Mouse (Mus musculus): ENCODE measurements around the gene Tll1. TPM values are rescaled to one million over a fixed set of nuclear protein-coding genes. Genes with fewer than 3 reads are reported as not detected.

Tll1 gene
- polyA plus RNA-seq, 1 experiment from 2014 or later: 1.6 TPM

GRCm38 (mm10) chr8:64187881-64188280 lies 18.2 kb downstream of the Tll1 start:
- WGBS: 75% methylated on average over 2 of the region's 2 CpGs
- Histone ChIP-seq H3K36me3 (replicated peaks) (no peaks in the 10 kb centered on the region), H3K4me1 (peaks cover 6% of the 10 kb centered on the region; the same call in 1 of the 2 replicates), H3K27ac (replicated peaks) (no peak overlapping the region), H3K27me3 (replicated peaks; ENCODE audit: low read depth, poor library complexity, severe bottlenecking) (no peaks in the 10 kb centered on the region), H3K4me3 (no peak overlapping the region), H3K9me3 (no peaks in the 10 kb centered on the region)
- no peak for DNase-seq (ENCODE audit: low spot score)

DNA sequence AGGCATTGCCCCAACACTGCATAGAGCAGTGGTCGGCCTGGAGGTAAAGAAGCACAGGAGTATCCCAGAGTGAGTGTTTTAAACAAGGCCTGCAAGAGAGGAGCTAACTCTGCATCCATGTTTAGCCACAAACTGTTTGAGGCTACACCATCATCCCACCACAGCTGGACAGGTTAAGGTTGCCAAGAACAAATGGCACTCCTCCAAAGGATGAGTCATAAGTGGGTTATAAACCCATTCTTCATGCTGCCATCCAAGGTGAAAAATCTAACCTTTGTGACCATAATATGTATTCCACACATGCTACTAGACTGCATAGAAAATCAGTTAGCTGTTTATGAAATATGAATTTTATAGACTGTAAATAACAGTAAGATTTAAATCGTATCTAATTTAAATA lies 29.1 kb downstream of the Tll1 start:
- no peaks in the 10 kb centered on the region for H3K27me3 ChIP-seq (replicated peaks; ENCODE audit: low read depth, poor library complexity, severe bottlenecking)
- H3K27ac ChIP-seq (replicated peaks): no peak overlapping the region
- no peaks in the 10 kb centered on the region for H3K36me3 ChIP-seq (replicated peaks)
- H3K4me1 ChIP-seq: no peaks in the 10 kb centered on the region
- H3K9me3 ChIP-seq: no peaks in the 10 kb centered on the region
- WGBS: 92% methylated on average over 2 of the region's 2 CpGs
- H3K4me3 ChIP-seq: no peak overlapping the region
- no peak for DNase-seq (ENCODE audit: low spot score)

DNA sequence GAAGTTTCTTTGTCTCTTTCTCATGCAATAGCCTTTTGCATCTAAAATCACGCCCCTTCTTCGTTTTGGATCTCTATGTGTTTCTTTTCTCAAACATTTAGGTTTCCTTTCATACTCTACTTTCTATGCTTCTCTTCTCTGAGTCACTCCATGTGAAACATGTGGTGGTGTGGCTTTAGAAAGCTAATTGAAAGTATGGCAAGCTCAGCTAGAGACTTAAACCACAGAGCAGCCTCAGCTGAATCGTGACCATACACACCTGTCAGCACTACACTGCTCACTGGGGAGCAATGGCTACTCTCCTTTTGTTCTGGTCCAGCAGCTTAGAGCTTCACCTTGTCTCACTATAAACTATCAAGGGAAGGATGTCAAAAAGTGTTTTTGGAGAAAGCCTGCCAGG lies 31.2 kb downstream of the Tll1 start:
- Histone ChIP-seq H3K9me3 (no peaks in the 10 kb centered on the region), H3K36me3 (replicated peaks) (no peaks in the 10 kb centered on the region), H3K4me3 (no peak overlapping the region), H3K4me1 (no peaks in the 10 kb centered on the region), H3K27me3 (replicated peaks; ENCODE audit: low read depth, poor library complexity, severe bottlenecking) (no peaks in the 10 kb centered on the region), H3K27ac (replicated peaks) (no peak overlapping the region)
- WGBS: 78% methylated on average over 3 of the region's 3 CpGs
- DNase-seq (ENCODE audit: low spot score): no peak

DNA sequence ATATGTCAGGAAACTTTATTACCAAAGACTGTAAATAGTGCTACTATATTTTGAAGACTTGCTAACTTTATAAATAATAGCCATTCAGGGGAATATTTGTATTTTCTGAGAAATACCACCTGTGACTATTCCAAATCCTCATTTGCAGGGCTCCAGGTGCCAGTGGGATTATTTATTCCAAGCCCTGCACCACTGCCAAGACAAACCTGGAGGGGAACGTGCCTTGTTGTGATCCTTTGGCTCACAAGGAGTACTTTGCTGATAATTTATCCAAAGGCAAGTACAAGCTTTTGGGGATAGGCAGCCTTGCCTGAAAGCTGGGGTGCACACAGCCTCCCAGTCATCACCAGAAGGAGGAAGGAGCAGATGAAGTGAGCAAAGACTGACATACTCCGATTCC lies 32.3 kb downstream of the Tll1 start:
- WGBS: 88% methylated on average over 2 of the region's 2 CpGs

GRCm38 (mm10) chr8:64152899-64153891 lies 52.9 kb downstream of the Tll1 start:
- H3K4me1 ChIP-seq: 0 out of 2 replicates have a peak, but pooled peaks cover 3% of the 10 kb centered on the region
- H3K4me3 ChIP-seq: no peak overlapping the region
- WGBS: 59% methylated on average over 9 of the region's 9 CpGs
- H3K9me3 ChIP-seq: no peaks in the 10 kb centered on the region
- no peak for DNase-seq (ENCODE audit: low spot score)
- H3K36me3 ChIP-seq (replicated peaks): no peaks in the 10 kb centered on the region
- no peak overlapping the region for H3K27ac ChIP-seq (replicated peaks)
- no peaks in the 10 kb centered on the region for H3K27me3 ChIP-seq (replicated peaks; ENCODE audit: low read depth, poor library complexity, severe bottlenecking)

More for the DNA sequence above, 32.3 kb downstream of the Tll1 start:
- no peak overlapping the region for H3K4me3 ChIP-seq
- H3K36me3 ChIP-seq (replicated peaks): no peaks in the 10 kb centered on the region
- no peak for DNase-seq (ENCODE audit: low spot score)
- no peaks in the 10 kb centered on the region for H3K9me3 ChIP-seq
- H3K27me3 ChIP-seq (replicated peaks; ENCODE audit: low read depth, poor library complexity, severe bottlenecking): no peaks in the 10 kb centered on the region
- no peaks in the 10 kb centered on the region for H3K4me1 ChIP-seq
- no peak overlapping the region for H3K27ac ChIP-seq (replicated peaks)

DNA sequence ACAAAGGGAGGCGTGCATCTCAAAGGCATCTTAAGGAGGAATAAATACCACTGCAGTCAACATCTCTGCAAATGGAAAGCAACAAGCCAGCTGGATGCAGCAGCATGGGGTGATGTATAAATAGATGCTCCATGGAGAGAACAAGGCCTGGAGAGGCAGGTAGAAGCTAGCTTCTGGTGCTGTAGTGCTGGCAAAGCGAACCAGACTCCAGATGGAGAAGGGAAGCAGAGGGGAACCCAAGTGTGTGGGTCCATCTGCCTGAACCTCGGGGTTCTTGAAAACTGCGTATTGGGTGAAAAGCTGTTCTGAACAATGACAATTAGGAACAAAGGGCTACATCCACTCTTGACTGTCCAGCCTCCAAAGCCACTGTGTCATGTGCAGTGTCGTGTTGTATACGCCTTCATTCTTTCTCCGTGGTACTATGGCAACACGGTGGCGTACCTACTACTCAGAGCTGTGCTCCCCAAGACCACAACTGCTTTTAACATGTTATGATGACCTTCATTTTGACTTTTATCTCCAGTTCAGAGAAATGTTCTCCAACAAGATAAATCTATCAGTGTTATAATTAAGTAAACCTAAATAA lies 53.8 kb downstream of the Tll1 start:
- WGBS: 67% methylated on average over 9 of the region's 9 CpGs
- no peaks in the 10 kb centered on the region for H3K36me3 ChIP-seq (replicated peaks)
- H3K27me3 ChIP-seq (replicated peaks; ENCODE audit: low read depth, poor library complexity, severe bottlenecking): no peaks in the 10 kb centered on the region
- no peaks in the 10 kb centered on the region for H3K9me3 ChIP-seq
- 0 out of 2 replicates have a peak, but pooled peaks cover 3% of the 10 kb centered on the region for H3K4me1 ChIP-seq
- no peak for DNase-seq (ENCODE audit: low spot score)
- H3K27ac ChIP-seq (replicated peaks): no peak overlapping the region
- no peak overlapping the region for H3K4me3 ChIP-seq

GRCm38 (mm10) chr8:64136593-64136992 lies 69.5 kb downstream of the Tll1 start:
- WGBS: 85% methylated on average over 1 of the region's 1 CpGs
- no peaks in the 10 kb centered on the region for H3K36me3 ChIP-seq (replicated peaks)
- no peak overlapping the region for H3K27ac ChIP-seq (replicated peaks)
- H3K4me3 ChIP-seq: no peak overlapping the region
- H3K9me3 ChIP-seq: no peaks in the 10 kb centered on the region
- no peak for DNase-seq (ENCODE audit: low spot score)
- no peaks in the 10 kb centered on the region for H3K4me1 ChIP-seq
- no peaks in the 10 kb centered on the region for H3K27me3 ChIP-seq (replicated peaks; ENCODE audit: low read depth, poor library complexity, severe bottlenecking)

DNA sequence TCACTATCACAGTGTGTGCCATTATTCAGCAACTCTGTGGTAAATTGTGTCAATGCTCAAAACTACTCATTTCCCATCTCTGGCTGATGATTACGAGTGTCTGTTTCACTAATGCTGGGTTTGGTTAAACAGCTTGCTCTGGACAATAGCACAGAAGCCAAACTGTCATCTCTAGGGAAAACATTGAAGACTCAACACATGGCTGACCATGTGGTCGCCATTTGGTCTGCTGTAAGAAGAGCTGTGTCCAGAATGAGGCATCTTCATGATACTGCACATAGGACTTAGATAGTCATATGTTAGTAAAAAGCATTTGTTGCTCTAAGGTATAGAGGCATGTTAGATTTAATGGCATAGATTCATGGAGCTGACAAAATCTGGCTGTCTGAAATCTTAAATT lies 98.9 kb downstream of the Tll1 start:
- DNase-seq (ENCODE audit: low spot score): no peak
- H3K27ac ChIP-seq (replicated peaks): no peak overlapping the region
- H3K4me3 ChIP-seq: no peak overlapping the region
- H3K9me3 ChIP-seq: no peaks in the 10 kb centered on the region
- H3K4me1 ChIP-seq: no peaks in the 10 kb centered on the region
- H3K27me3 ChIP-seq (replicated peaks; ENCODE audit: low read depth, poor library complexity, severe bottlenecking): no peaks in the 10 kb centered on the region
- WGBS: 74% methylated on average over 2 of the region's 2 CpGs
- no peaks in the 10 kb centered on the region for H3K36me3 ChIP-seq (replicated peaks)

DNA sequence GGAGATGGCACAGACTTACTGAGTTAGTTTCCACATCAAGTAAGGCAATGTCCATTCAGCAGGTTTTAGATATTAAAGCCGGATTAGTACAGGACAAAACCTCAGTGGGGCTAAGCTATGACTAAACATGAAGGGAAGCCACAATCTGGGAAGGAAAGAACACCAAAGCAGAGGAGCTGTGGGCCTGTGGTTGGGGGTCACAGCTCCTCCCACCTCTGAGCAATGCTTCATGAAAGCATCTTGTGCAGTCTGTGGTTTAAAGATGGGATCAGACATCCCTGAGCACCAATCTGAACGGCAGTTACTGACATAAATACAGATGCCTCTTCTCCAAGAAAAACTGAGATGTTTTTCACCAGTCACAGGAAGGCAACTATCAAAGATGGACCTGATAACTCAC lies 132.7 kb downstream of the Tll1 start:
- no peak overlapping the region for H3K4me3 ChIP-seq
- H3K36me3 ChIP-seq (replicated peaks): no peaks in the 10 kb centered on the region
- no peaks in the 10 kb centered on the region for H3K27me3 ChIP-seq (replicated peaks; ENCODE audit: low read depth, poor library complexity, severe bottlenecking)
- DNase-seq (ENCODE audit: low spot score): no peak
- no peaks in the 10 kb centered on the region for H3K9me3 ChIP-seq
- 77% methylated on average over 2 of the region's 2 CpGs for WGBS
- H3K27ac ChIP-seq (replicated peaks): no peak overlapping the region
- 0 out of 2 replicates have a peak, but pooled peaks cover 4% of the 10 kb centered on the region for H3K4me1 ChIP-seq

- no peak for DNase-seq (ENCODE audit: low spot score)
- Histone ChIP-seq H3K4me1 (no peaks in the 10 kb centered on the region), H3K27me3 (replicated peaks; ENCODE audit: low read depth, poor library complexity, severe bottlenecking) (no peaks in the 10 kb centered on the region), H3K4me3 (no peak overlapping the region), H3K36me3 (replicated peaks) (no peaks in the 10 kb centered on the region), H3K27ac (replicated peaks) (no peak overlapping the region), H3K9me3 (no peaks in the 10 kb centered on the region)
- whole genome bisulfite sequencing: 56% methylated on average over 2 of the region's 2 CpGs
These were observed 146.2 kb downstream of the Tll1 start for GRCm38 (mm10) chr8:64059867-64060266.

DNA sequence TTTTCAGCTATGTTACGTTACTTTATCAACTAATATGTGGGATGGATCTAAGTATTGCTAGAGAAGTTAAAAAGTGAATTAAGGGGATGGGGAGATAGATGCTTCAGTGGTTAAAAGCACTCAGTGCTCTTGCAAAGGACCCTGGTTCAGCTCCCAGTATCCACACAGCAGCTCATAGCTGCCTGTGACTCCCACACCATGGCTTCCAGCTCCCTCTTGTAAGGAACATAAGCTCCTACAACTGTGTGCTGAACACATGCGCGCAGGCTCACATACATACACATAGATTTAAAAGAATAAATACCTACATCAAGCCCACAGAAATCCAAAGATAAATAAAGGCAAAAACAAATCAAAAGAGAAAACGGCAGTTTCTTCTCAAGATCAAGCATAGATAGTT lies 148.5 kb downstream of the Tll1 start:
- Histone ChIP-seq H3K9me3 (no peaks in the 10 kb centered on the region), H3K27ac (replicated peaks) (no peak overlapping the region), H3K27me3 (replicated peaks; ENCODE audit: low read depth, poor library complexity, severe bottlenecking) (no peaks in the 10 kb centered on the region), H3K4me1 (no peaks in the 10 kb centered on the region), H3K36me3 (replicated peaks) (no peaks in the 10 kb centered on the region), H3K4me3 (no peak overlapping the region)
- DNase-seq (ENCODE audit: low spot score): no peak
- WGBS: 90% methylated on average over 4 of the region's 4 CpGs

- Histone ChIP-seq H3K36me3 (replicated peaks) (no peaks in the 10 kb centered on the region), H3K9me3 (no peaks in the 10 kb centered on the region), H3K27me3 (replicated peaks; ENCODE audit: low read depth, poor library complexity, severe bottlenecking) (no peaks in the 10 kb centered on the region), H3K4me3 (no peak overlapping the region), H3K4me1 (no peaks in the 10 kb centered on the region), H3K27ac (replicated peaks) (no peak overlapping the region)
- WGBS: 75% methylated on average over 3 of the region's 3 CpGs
- DNase-seq (ENCODE audit: low spot score): no peak
These were observed 157.5 kb downstream of the Tll1 start for GRCm38 (mm10) chr8:64048556-64048955.

DNA sequence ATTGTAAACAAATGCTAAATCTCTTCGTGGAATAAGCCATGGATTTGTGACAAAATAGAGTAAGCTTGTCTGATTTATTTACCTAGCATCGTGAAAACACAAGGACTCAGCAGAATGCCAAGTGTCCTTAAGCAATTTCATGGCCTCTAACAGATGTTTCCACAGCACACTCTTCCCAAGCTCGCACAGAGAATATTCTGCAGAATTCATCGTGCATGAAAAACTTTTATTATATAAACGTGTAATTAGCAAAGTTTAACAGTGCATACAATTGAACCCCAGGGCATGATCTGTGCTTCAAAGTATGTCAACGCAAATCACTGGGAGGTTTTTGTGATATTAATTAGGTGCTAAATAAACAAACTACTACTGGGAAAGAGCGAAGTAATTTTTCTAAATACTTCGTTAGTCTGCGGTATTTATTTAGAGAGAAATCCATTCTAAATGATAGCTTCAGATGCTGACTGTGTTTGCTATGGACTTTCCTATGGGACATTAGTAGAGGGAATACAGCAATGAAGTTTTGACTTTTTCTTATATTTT lies 158.0 kb downstream of the Tll1 start:
- no peak for DNase-seq (ENCODE audit: low spot score)
- 67% methylated on average over 9 of the region's 9 CpGs for WGBS
- H3K4me1 ChIP-seq: no peaks in the 10 kb centered on the region

More for the DNA sequence above, 158.0 kb downstream of the Tll1 start:
- Histone ChIP-seq H3K9me3 (no peaks in the 10 kb centered on the region), H3K27ac (replicated peaks) (no peak overlapping the region), H3K36me3 (replicated peaks) (no peaks in the 10 kb centered on the region), H3K27me3 (replicated peaks; ENCODE audit: low read depth, poor library complexity, severe bottlenecking) (no peaks in the 10 kb centered on the region), H3K4me3 (no peak overlapping the region)
